Mouse (Mus musculus): ENCODE results near the gene Scaf8. TPM values are rescaled to one million over a fixed set of nuclear protein-coding genes. Genes with fewer than 3 reads are reported as not detected.
"Not testable (repeated sequence)": the region's sequence is repeated elsewhere in the genome, so short reads cannot be mapped to it uniquely, and the experiment has no call there.

The Scaf8 gene
- polyA plus RNA-seq (2015; fragmentation: Nextera tagmentation; extraction: Ambion mirVana): 16.8 and 17.3 TPM in 2 replicates

DNA sequence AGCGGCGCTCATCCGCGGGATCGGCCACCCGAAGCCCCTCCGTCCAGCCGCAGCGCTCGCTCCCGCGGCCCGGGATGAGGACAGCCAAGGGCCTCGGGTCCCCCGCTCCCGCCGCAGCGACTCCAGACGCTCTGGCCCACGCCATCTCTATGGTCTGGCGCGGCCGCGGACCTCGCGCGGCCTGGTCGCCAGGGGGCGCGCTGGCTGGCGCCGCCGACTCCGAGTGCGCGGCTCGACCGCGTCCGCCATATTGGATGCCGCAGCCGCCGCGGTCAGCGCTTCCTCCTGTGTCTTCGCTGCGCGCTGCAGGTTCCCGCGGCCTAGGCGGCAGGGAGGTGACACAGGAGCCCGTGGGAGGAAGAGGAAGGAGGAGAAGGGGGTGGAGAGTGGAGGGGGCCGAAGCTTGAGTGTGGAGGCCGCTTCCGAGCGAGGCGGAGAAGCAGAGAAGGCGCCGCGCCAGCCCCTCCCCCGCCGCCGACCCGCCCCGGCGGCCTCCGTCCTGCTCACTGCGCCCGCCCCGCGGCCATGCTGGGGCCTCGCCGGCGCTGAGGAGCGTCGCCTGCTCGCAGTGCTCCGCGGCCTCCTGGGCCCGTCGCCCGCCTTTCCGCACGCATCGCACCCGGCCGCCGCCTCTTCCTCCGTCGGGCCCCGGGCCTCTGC is at the start of gene Scaf8:
Gene Scaf8, plus strand, starts transcription at position 253 of the 660 bp plus-strand sequence.
- under 1% methylated on average over 81 of the region's 91 CpGs for WGBS
- H3K9ac ChIP-seq: peak within 1 kb of the TSS; percentile 98
- H3K4me1 ChIP-seq (replicated peaks): peaks cover 43% of the 10 kb centered on the region
- peak; percentile 95 for ATAC-seq (ENCODE audit: low FRiP score)
- H3K27ac ChIP-seq: peak within 1 kb of the TSS; percentile 99
- H3K4me3 ChIP-seq: peak within 1 kb of the TSS; percentile 97
- H3K36me3 ChIP-seq: no peaks in the 10 kb centered on the region
- H3K9me3 ChIP-seq: no peaks in the 10 kb centered on the region
- peak within 1 kb of the TSS; percentile 68 for H3K4me2 ChIP-seq
- no peaks in the 10 kb centered on the region for H3K27me3 ChIP-seq

DNA sequence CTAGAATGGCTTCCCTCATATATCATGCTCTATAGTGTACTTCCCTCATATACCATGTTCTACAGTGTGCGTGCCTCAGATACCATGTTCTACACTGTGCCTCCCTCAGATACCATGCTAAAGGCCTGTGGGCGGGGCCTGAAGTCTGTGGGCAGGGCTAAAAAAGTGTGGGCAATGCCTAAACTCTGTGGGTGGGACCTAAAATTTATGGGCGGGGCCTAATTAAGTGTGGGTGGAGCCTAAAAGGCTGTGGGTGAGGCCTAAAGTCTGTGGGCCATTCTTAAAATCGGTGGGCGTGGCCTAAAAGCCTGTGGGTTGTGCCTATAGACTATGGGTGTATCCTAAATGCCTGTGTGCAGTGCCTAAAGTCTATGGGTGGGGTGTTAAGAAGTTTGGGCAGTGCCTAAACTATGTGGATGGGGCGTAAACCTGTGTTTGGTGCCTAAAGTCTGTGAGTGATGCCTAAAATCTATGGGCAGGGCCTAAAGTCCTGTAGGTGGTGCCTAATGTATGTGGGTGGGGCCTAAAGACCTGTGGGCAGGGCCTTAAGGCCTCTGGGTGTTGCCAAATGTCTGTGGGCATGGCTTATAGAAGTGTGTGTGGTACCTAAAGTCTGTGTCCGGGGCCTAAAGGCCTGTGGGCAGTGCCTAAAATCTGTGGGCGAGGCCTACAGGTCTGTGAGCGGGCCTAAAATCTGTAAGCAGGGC is 39.5 kb upstream of the Scaf8 start:
- no peaks in the 10 kb centered on the region for H3K4me1 ChIP-seq (replicated peaks)
- H3K36me3 ChIP-seq: peaks cover 77% of the 10 kb centered on the region
- H3K9me3 ChIP-seq: no peaks in the 10 kb centered on the region
- no peak overlapping the region for H3K9ac ChIP-seq
- H3K4me3 ChIP-seq: no peak overlapping the region
- H3K4me2 ChIP-seq: no peak overlapping the region
- no peak overlapping the region for H3K27ac ChIP-seq
- 95% methylated on average over 9 of the region's 9 CpGs for WGBS
- ATAC-seq (ENCODE audit: low FRiP score): no peak
- H3K27me3 ChIP-seq: no peaks in the 10 kb centered on the region

DNA sequence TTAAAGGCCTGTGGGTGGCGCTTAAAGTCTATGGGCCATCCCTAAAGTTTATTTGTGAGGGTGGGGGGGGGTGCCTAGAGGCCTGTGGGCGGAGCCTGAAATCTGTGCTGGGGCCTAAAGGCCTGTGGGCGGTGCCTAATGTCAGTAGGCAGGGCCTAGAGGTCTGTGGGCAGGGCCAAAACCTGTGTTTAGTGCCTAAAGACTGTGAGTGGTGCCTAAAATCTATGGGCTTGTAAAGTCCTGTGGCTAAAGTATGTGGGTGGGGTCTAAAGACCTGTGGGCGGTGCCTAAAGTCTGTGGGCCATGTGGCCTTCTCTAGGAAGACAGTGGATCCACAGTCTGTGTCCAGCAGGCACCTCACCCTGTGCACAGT is 38.9 kb upstream of the Scaf8 start:
- ATAC-seq (ENCODE audit: low FRiP score): no peak

DNA sequence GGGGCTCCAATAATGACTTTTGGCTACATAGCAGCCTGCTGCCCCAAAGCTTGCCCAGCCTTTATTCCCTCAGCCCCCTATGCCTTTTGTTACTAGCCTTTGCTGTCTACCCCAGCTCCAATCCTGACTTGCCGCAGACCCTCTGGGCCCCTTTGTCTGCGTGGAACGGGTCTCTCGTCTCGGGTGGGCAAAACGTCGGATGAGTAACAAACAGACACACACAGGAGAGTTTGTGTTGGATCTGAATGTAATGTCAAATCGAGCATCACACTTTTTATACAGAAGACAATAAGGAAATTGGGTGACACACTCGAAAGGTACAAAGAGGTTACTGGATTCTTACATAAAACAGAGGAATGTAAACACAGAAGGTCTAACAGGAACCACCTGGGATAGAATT is 36.8 kb upstream of the Scaf8 start:
- not testable (repeated sequence) for H3K4me2 ChIP-seq; H3K27me3 ChIP-seq; H3K4me1 ChIP-seq (replicated peaks); H3K9me3 ChIP-seq; H3K9ac ChIP-seq; H3K4me3 ChIP-seq; H3K27ac ChIP-seq; ATAC-seq (ENCODE audit: low FRiP score)
- 93% methylated on average over 9 of the region's 9 CpGs for WGBS
- H3K36me3 ChIP-seq: peaks cover 51% of the 10 kb centered on the region

More for the DNA sequence above, 38.9 kb upstream of the Scaf8 start:
- H3K9me3 ChIP-seq: no peaks in the 10 kb centered on the region
- no peak overlapping the region for H3K4me2 ChIP-seq
- H3K9ac ChIP-seq: no peak overlapping the region
- H3K36me3 ChIP-seq: peaks cover 71% of the 10 kb centered on the region
- H3K27ac ChIP-seq: no peak overlapping the region
- H3K4me3 ChIP-seq: no peak overlapping the region
- H3K27me3 ChIP-seq: no peaks in the 10 kb centered on the region
- 97% methylated on average over 4 of the region's 4 CpGs for WGBS
- H3K4me1 ChIP-seq (replicated peaks): no peaks in the 10 kb centered on the region

DNA sequence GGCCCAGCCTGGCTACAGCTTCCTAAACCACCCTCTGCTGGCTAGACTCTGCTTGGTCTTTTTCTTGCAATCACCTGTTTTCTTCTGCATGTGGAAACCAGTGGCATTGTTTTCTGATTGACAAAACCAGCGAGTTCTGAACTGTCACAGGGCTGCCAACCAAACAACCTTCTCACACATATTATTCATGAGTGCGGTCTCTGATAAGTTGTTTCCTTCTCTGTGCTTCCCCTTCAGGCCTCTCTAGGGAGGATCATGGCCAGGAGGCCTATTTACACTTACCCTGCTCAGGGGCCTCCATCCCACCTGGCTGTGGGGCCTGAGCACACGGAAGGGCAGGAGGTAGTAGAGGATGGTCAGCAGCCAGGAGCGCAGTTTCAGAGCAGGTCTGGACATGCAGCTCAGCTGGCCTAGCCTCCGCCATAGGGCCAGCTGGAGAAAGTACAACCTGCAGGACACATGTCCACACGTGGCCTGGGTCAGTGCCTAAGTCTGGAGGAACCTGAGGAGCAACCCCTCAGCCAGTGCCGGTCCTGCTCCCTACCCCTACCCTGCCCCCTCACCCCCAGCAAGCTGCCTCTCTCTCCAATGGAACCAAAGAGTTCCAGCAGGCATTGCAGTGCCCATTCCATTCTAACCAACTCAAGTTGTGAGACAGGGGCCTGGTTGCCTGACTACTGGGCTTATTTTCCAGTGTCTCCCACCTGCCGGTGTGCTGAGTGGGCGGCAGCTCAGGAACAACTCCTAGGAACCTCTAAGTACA is 34.0 kb upstream of the Scaf8 start:
- H3K4me2 ChIP-seq; H3K9me3 ChIP-seq; H3K27ac ChIP-seq; H3K27me3 ChIP-seq; H3K4me3 ChIP-seq; H3K9ac ChIP-seq; H3K4me1 ChIP-seq (replicated peaks); ATAC-seq (ENCODE audit: low FRiP score): not testable (repeated sequence)
- peaks cover 22% of the 10 kb centered on the region for H3K36me3 ChIP-seq
- WGBS: 89% methylated on average over 7 of the region's 9 CpGs

DNA sequence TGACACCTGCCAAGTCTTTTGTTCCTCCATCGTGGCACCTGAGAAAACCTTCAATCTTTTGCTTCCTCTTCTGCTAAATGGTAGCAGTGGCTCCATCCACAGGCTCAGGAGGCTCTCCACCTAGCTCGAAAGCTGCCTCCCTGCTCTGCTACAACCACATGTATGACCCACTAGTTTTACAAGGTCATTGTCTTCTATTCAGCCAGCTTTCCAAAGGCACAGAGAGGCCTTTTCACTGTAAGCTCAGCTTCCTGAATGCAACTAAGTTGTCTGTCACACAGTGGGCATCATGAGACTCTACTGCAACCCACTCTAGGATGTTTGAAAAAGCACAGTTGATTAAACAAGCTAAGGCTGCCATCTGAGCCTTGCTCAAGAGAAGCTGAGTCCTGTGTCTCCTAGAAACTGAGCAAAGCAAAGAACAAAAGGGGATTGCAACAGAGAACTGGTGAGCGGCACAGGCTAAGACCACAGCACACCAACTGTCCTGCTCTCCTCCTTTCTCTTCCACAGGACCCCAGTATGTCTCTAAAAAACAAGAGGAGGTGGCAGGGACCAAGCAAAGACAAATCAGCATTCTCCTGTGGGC is 33.2 kb upstream of the Scaf8 start:
- WGBS: 81% methylated on average over 3 of the region's 3 CpGs
- not testable (repeated sequence) for H3K4me3 ChIP-seq; H3K9me3 ChIP-seq; H3K27me3 ChIP-seq; H3K27ac ChIP-seq; H3K9ac ChIP-seq; H3K4me2 ChIP-seq; H3K4me1 ChIP-seq (replicated peaks)
- ATAC-seq (ENCODE audit: low FRiP score): peak; percentile 56
- H3K36me3 ChIP-seq: peaks cover 14% of the 10 kb centered on the region

DNA sequence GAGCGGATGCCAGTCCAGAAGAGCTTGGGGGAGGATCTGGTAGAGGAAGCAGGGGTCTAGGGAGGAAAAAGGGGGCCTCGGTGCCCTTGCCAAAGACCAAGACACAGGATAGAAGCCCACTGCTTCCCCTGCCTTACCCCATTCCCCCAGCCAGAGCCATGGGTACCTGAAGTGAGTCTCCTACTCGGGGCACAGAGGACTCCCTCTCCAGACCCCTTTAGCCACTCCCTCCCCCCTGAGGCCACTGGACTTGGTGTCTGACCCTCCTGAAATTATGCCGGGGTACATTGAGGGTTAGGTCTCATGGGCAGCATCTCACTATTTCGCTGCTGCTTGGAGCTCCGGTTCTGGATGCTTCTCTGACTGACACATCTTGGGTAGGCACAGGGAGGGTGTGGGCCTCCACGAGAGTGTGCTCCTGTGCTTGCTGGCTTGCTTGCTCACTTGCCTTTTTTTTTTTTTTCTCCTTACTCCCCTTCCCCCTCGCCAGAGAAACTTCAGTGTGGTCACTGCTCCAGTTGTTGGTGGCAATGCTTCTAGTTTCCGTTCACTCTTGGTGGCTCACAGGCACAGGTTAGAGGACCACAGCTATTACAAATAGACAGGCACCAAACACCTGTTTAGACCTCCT is 32.5 kb upstream of the Scaf8 start:
- Histone ChIP-seq H3K4me2 (peak overlapping the region; percentile 0), H3K4me3 (peak overlapping the region; percentile 38)
- H3K27me3 ChIP-seq; H3K27ac ChIP-seq; H3K9me3 ChIP-seq; H3K9ac ChIP-seq; H3K36me3 ChIP-seq; H3K4me1 ChIP-seq (replicated peaks): not testable (repeated sequence)
- ATAC-seq (ENCODE audit: low FRiP score): peak; percentile 70
- 81% methylated on average over 7 of the region's 9 CpGs for WGBS

DNA sequence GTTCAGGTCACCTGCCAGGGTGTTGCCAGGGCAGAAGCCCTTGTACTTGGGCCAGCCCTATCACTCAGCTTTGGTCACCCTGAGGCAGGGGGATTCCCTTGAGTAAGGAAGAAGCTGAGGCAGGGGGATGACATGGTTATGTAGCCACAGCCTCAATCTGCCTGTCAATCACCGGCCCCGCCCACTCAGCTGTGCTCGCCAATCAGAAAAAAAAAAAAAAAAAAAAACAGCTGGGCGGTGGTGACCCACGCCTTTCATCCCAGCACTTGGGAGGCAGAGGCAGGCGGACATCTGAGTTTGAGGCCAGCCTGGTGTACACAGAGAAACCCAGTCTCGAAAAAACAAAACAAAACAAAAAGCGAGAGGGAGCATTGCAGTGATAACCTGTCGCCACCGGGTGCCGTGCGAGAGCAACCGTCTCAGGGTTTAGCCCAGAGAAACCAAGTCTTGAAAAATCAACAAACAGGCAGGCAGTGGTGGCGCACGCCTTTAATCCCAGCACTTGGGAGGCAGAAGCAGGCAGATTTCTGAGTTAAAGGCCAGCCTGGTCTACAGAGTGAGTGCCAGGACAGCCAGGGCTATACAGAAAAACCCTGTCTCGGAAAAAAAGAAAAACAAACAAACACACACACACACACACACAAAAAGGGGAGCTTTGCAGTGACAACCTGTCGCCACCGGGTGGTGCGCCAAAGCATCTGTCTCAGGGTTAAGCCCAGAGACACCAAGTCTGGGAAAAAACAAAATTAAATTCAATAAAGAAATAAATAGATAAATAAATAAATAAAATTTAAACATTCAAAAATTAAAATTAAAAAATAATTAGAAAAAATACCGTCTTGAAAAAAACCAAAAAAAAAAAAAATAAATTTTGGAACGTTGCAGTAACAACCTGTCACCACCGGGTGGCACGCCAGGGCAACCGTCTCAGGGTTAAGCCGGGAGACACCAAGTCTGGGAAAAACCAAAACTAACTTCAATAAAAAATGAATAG is 31.7 kb upstream of the Scaf8 start:
- 3% methylated on average over 25 of the region's 25 CpGs for WGBS
- H3K4me2 ChIP-seq: peak overlapping the region; percentile 0
- not testable (repeated sequence) for H3K27me3 ChIP-seq; H3K4me1 ChIP-seq (replicated peaks); H3K36me3 ChIP-seq; H3K9me3 ChIP-seq
- peak overlapping the region; percentile 49 for H3K4me3 ChIP-seq
- H3K9ac ChIP-seq: peak overlapping the region; percentile 56; the same call in 1 of the 2 replicates
- ATAC-seq (ENCODE audit: low FRiP score): peak; percentile 0; the same call in 1 of the 2 replicates
- peak overlapping the region; percentile 72 for H3K27ac ChIP-seq

DNA sequence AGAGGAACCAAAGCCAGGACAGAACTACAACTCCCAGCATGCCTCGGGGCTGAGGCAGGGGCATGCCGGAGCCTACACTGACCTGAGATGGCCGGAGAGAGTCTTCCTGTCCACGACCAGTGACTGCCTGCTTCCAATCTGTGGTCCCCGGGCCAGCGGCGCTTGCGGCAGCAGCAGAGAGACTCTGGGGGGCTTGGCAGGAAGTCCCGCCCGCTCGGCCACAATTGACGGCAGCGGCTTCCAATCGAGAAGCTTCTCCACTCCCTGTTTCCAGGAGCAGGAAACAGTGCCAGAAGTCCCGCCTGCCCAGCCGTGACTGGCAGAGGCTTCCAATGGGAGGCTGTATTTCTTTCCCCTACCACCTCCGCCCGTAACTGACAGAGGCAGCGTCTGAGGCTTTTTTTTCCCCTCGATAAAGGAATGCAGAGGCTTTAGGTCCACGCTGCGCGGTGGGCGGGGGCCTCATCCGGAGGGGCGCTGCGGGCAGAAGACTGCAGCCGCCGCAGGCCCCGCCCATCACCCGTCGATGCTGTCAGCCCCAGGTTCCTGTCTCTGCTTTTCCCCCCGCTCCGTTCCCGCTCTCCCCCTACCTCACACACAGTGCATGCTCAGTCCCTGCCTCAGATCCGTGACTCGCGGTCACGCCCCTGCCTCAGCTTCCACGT is 30.8 kb upstream of the Scaf8 start:
- Histone ChIP-seq H3K4me1 (replicated peaks) (0 out of 2 replicates have a peak, but pooled peaks cover 2% of the 10 kb centered on the region), H3K27me3 (no peaks in the 10 kb centered on the region), H3K9me3 (peaks cover 3% of the 10 kb centered on the region), H3K36me3 (peaks cover 1% of the 10 kb centered on the region; the same call in 1 of the 2 replicates), H3K27ac (peak overlapping the region; percentile 95), H3K4me2 (peak overlapping the region; percentile 55), H3K9ac (peak overlapping the region; percentile 72), H3K4me3 (peak overlapping the region; percentile 49)
- ATAC-seq (ENCODE audit: low FRiP score): peak; percentile 79
- whole genome bisulfite sequencing: 0% methylated on average over 37 of the region's 40 CpGs

DNA sequence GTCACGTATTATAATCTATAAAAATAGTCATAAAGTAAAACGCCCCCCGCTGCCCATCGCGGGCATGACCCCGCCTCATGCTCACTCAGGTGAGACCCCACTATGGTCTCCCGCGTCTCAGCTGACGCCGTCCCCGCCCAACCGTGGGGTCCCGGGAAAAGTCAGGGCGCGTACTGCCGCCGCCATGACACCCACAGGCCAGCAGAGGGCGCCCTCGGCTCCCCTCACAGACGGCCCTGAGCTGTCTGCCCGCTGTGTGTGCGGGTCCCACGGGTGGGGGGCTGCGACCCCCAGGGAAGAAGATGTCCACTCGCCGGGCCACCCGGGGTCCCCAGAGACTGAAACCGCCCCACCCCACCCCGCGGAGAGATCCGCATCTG is 30.2 kb upstream of the Scaf8 start:
- peak; percentile 19 for ATAC-seq (ENCODE audit: low FRiP score)
- Histone ChIP-seq H3K9ac (peak overlapping the region; percentile 72), H3K4me2 (peak overlapping the region; percentile 55)

More for the DNA sequence above, 30.2 kb upstream of the Scaf8 start:
- Histone ChIP-seq H3K4me1 (replicated peaks) (0 out of 2 replicates have a peak, but pooled peaks cover 2% of the 10 kb centered on the region), H3K36me3 (no peaks in the 10 kb centered on the region), H3K4me3 (peak overlapping the region; percentile 49), H3K27ac (peak overlapping the region; percentile 95), H3K9me3 (peaks cover 3% of the 10 kb centered on the region), H3K27me3 (no peaks in the 10 kb centered on the region)
- 0% methylated on average over 31 of the region's 31 CpGs for WGBS

Measured in hindbrain, embryonic 13.5 days (tissue).